8 mouse cellular contexts compared by ENCODE assay signal in genomic region chr10:95501033-95501432, GRCm38 (mm10). TPM values are rescaled to one million over a fixed set of nuclear protein-coding genes. Genes with fewer than 3 reads are reported as not detected.
DNase-seq lines count a peak whose midpoint lies in the region; ATAC-seq and TF ChIP-seq lines count a peak whose summit lies in the region.

No protein-coding gene starts in this region.

- H3K27ac ChIP-seq in gastrocnemius, adult 2 months, result peak overlapping the region; percentile 95
- peak overlapping the region; percentile 66 for H3K27ac ChIP-seq in forebrain, embryonic 11.5 days (ENCODE audit: low read depth, low read length)
- peak overlapping the region; percentile 72; the same call in 1 of the 2 replicates for H3K27ac ChIP-seq in liver, embryonic 15.5 days (replicated peaks)

- no peak for DNase-seq in gastrocnemius, adult 2 months
- no peak for DNase-seq in gastrocnemius, postnatal 4 days (ENCODE audit: low spot score in 2 of 2)
- DNase-seq in forebrain, embryonic 11.5 days (ENCODE audit: low spot score), result no peak
- DNase-seq in spleen, adult 18-20 months, result no peak
- DNase-seq in natural killer cell, adult 2 months (ENCODE audit: low spot score in 2 of 2), result no peak

- 0 out of 2 replicates have a peak, but pooled peaks have one; percentile 61 for ATAC-seq in forebrain, embryonic 11.5 days (replicated peaks; ENCODE audit: low FRiP score)
- ATAC-seq in liver, embryonic 15.5 days (ENCODE audit: insufficient read depth), result no peak
- ATAC-seq in cerebellum, adult (ENCODE audit: insufficient number of reproducible peaks, low FRiP score, low TSS enrichment), result no peak

- H3K4me3 ChIP-seq in gastrocnemius, adult 2 months, result peak overlapping the region; percentile 80
- peak overlapping the region; percentile 88 for H3K4me3 ChIP-seq in C2C12 (ENCODE audit: insufficient read depth, poor library complexity, severe bottlenecking)
- H3K4me3 ChIP-seq in forebrain, embryonic 11.5 days (ENCODE audit: low read depth, low read length), result peak overlapping the region; percentile 81
- peak overlapping the region; percentile 97 for H3K4me3 ChIP-seq in liver, embryonic 15.5 days (replicated peaks)

- intact Hi-C loops in gastrocnemius, adult 2 months (cut with DNase I), result no loop called here

- no peak for TF ChIP-seq CTCF in gastrocnemius, adult 2 months (IDR thresholded peaks at IDR 0.05)
- no peak for TF ChIP-seq CTCF in C2C12 (IDR thresholded peaks at IDR 0.05; ENCODE audit: control insufficient read depth, insufficient read depth, insufficient read length)

- peaks cover 13% of the 10 kb centered on the region for H3K79me3 ChIP-seq in C2C12 (ENCODE audit: low read depth)

- no peaks in the 10 kb centered on the region for H3K27me3 ChIP-seq in C2C12 (ENCODE audit: control insufficient read depth, insufficient read depth, insufficient read length)
- H3K27me3 ChIP-seq in forebrain, embryonic 11.5 days (ENCODE audit: control insufficient read depth, insufficient read depth, low read length), result no peaks in the 10 kb centered on the region
- H3K27me3 ChIP-seq in liver, embryonic 15.5 days, result no peaks in the 10 kb centered on the region

- H3K9ac ChIP-seq in forebrain, embryonic 11.5 days (ENCODE audit: low read length), result peak overlapping the region; percentile 81
- peak overlapping the region; percentile 84 for H3K9ac ChIP-seq in liver, embryonic 15.5 days

- peak overlapping the region; percentile 61 for H3K4me2 ChIP-seq in forebrain, embryonic 11.5 days (ENCODE audit: low read depth, low read length, severe bottlenecking)
- peak overlapping the region; percentile 76 for H3K4me2 ChIP-seq in liver, embryonic 15.5 days

- peaks cover 6% of the 10 kb centered on the region for H3K4me1 ChIP-seq in forebrain, embryonic 11.5 days (replicated peaks; ENCODE audit: control insufficient read depth, insufficient read depth, low read length)
- peaks cover 22% of the 10 kb centered on the region for H3K4me1 ChIP-seq in liver, embryonic 15.5 days (replicated peaks)

- peak overlapping the region; percentile 79 for H3ac ChIP-seq in C2C12 (ENCODE audit: control insufficient read depth, insufficient read length, low read depth)

- 2% methylated on average over 7 of the region's 7 CpGs for WGBS in forebrain, embryonic 11.5 days
- 2% methylated on average over 7 of the region's 7 CpGs for WGBS in liver, embryonic 15.5 days (ENCODE audit: insufficient replicate concordance)

- H3K79me2 ChIP-seq in C2C12 (ENCODE audit: control insufficient read depth, insufficient read depth), result peaks cover 36% of the 10 kb centered on the region

- H3K9me3 ChIP-seq in forebrain, embryonic 11.5 days (ENCODE audit: control insufficient read depth, low read length), result no peaks in the 10 kb centered on the region
- no peaks in the 10 kb centered on the region for H3K9me3 ChIP-seq in liver, embryonic 15.5 days (replicated peaks)

- peaks cover 24% of the 10 kb centered on the region for H3K36me3 ChIP-seq in C2C12 (ENCODE audit: control insufficient read depth, insufficient read depth)
- H3K36me3 ChIP-seq in forebrain, embryonic 11.5 days (ENCODE audit: control insufficient read depth, insufficient read depth, low read length), result no peaks in the 10 kb centered on the region
- peaks cover 12% of the 10 kb centered on the region for H3K36me3 ChIP-seq in liver, embryonic 15.5 days (replicated peaks)

TF ChIP-seq in C2C12, 6 proteins besides CTCF, POLR2A, EP300 and RAD21:
- TF ChIP-seq MYOG (IDR thresholded peaks at IDR 0.05; ENCODE audit: control insufficient read depth, extremely low read depth, insufficient read length) (no peak), MYOD1 (IDR thresholded peaks at IDR 0.05; ENCODE audit: control insufficient read depth, insufficient read length, low read depth) (no peak), FOSL1 (IDR thresholded peaks at IDR 0.05; ENCODE audit: insufficient read depth, low read length, poor library complexity, severe bottlenecking) (no peak), CEBPB (IDR thresholded peaks at IDR 0.05; ENCODE audit: low read depth) (no peak), MAX (IDR thresholded peaks at IDR 0.05) (no peak), USF1 (IDR thresholded peaks at IDR 0.05; ENCODE audit: low read depth) (no peak)

RNA-seq across cellular contexts. Expression of gene Mrpl42, which starts 0.7 kb away (rescaled TPM):
- 100 to 1,000 TPM; 307 to 392 TPM for total RNA-seq in gastrocnemius, adult 2 months (2021)
- total RNA-seq in gastrocnemius, postnatal 4 days (2021), result 100 to 1,000 TPM; 155 to 161 TPM
- 163 TPM for polyA plus RNA-seq in C2C12 (2012; fragmentation: generic; extraction: Trizol)
- polyA plus RNA-seq in forebrain, embryonic 11.5 days (2014; fragmentation: Nextera tagmentation; extraction: Ambion mirVana), result 330 and 345 TPM in 2 replicates
- polyA plus RNA-seq in liver, embryonic 15.5 days (2015; fragmentation: Nextera tagmentation; extraction: Ambion mirVana), result 139 and 157 TPM in 2 replicates

RNA-seq across cellular contexts. Expression of gene Ube2n, which starts 13.9 kb away (rescaled TPM):
- total RNA-seq in gastrocnemius, adult 2 months (2021), result 10 to 100 TPM; 71.3 to 75.6 TPM
- total RNA-seq in gastrocnemius, postnatal 4 days (2021), result 100 to 1,000 TPM; 127 to 128 TPM
- 168 TPM for polyA plus RNA-seq in C2C12 (2012; fragmentation: generic; extraction: Trizol)
- 499 and 501 TPM in 2 replicates for polyA plus RNA-seq in forebrain, embryonic 11.5 days (2014; fragmentation: Nextera tagmentation; extraction: Ambion mirVana)
- 124 and 132 TPM in 2 replicates for polyA plus RNA-seq in liver, embryonic 15.5 days (2015; fragmentation: Nextera tagmentation; extraction: Ambion mirVana)
